Mouse (Mus musculus) stomach, embryonic 15.5 days (tissue): ENCODE results near the gene Spag9. TPM values are rescaled to one million over a fixed set of nuclear protein-coding genes. Genes with fewer than 3 reads are reported as not detected.
A peak's percentile ranks its signal among the peaks of the same experiment; 100 is the strongest.

Experiments used
- ATAC-seq: fragments of 200-750 bp; cut with Nextera tagmentation; 2 replicates; pipeline ENCODE4 v1.8.0; 2017; ENCODE audit warnings: low read depth, moderate number of reproducible peaks, moderate TSS enrichment; ENCODE audit not compliant: insufficient read depth, low FRiP score
- H3K27ac ChIP-seq: fragments of 300-500 bp; sonication (generic); 2 replicates; pipeline ENCODE4 v1.5.1; 2015; ENCODE audit warnings: mild to moderate bottlenecking, inconsistent platforms
- H3K27me3 ChIP-seq: fragments of 300-500 bp; sonication (generic); replicated peaks from 2 replicates; pipeline ENCODE4 v1.6.1; 2015; ENCODE audit warnings: inconsistent platforms
- H3K36me3 ChIP-seq: fragments of 300-500 bp; sonication (generic); 2 replicates; pipeline ENCODE4 v1.6.1; 2015; ENCODE audit warnings: inconsistent platforms
- H3K4me1 ChIP-seq: fragments of 300-500 bp; sonication (generic); 2 replicates; pipeline ENCODE4 v1.6.1; 2015; ENCODE audit warnings: inconsistent platforms
- H3K4me2 ChIP-seq: fragments of 300-500 bp; sonication (generic); 2 replicates; pipeline ENCODE4 v1.6.1; 2015; ENCODE audit warnings: mild to moderate bottlenecking, inconsistent platforms
- H3K4me3 ChIP-seq: fragments of 300-500 bp; sonication (generic); replicated peaks from 2 replicates; pipeline ENCODE4 v1.5.1; 2015; ENCODE audit warnings: inconsistent platforms
- H3K9ac ChIP-seq: fragments of 300-500 bp; sonication (generic); 2 replicates; pipeline ENCODE4 v1.6.1; 2015; ENCODE audit warnings: inconsistent platforms
- H3K9me3 ChIP-seq: fragments of 300-500 bp; sonication (generic); 2 replicates; pipeline ENCODE4 v1.6.1; 2016; ENCODE audit warnings: inconsistent platforms
- WGBS: fragments of 180-500 bp; shearing (Covaris S2); methylation state at CpG from one replicate; pipeline ENCODE4 v1.1.7; 2015; 5-methylcytosine and 5-hydroxymethylcytosine counted together
- polyA plus RNA-seq: library from polyadenylated mRNA; unstranded; fragments of >200 nt; fragmentation: Nextera tagmentation; extraction: Ambion mirVana; gene quantifications from 2 replicates; pipeline ENCODE4 v1.2.1, GENCODE M21; 2015

Spag9 gene
- polyA plus RNA-seq, 1 experiment from 2014 or later: 45.6 TPM

DNA sequence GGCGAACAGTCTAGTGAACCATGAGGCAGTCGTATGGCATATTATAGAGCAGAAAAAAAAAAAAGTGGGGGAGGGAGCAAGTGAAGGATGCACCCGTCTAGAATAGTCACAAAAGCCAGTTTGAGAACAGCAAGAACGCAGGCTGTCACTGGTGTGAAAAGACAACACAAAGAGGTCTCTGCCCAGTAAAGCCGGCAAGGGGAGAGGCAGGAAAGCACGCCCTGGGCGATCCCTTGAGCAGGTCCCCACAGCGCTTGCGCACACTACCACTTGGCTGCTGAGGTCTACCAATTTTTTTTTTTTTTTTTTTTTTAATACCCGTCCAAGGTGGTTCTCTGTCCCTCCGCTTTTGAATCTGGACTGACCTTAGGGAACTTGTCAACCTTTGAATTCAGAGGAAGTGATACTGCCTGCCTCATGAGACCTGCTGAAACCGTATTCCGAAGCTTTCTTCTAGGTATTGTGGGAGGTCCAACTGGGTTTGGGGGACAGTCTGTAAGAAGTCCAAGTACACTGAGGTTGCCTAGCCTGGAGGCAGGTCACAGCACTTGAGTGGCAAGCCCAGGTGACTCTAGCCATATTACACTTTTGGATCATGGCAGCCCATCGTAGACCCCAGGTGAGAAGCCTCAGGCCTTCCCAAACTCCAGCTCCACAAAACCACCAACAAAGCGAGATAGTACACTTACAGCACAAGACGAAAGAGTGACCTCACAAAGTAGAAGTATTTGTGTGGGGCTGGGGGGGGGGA is 153.8 kb downstream of the Spag9 start:
- Histone ChIP-seq H3K4me1 (peaks cover 26% of the 10 kb centered on the region; the same call in 1 of the 2 replicates), H3K27me3 (no peaks in the 10 kb centered on the region), H3K27ac (no peak overlapping the region), H3K4me2 (peak overlapping the region; percentile 90), H3K36me3 (no peaks in the 10 kb centered on the region), H3K9ac (peak overlapping the region; percentile 3; the same call in 1 of the 2 replicates), H3K4me3 (peak overlapping the region; percentile 47), H3K9me3 (no peaks in the 10 kb centered on the region)
- no peak for ATAC-seq
- WGBS: 37% methylated on average over 16 of the region's 16 CpGs

DNA sequence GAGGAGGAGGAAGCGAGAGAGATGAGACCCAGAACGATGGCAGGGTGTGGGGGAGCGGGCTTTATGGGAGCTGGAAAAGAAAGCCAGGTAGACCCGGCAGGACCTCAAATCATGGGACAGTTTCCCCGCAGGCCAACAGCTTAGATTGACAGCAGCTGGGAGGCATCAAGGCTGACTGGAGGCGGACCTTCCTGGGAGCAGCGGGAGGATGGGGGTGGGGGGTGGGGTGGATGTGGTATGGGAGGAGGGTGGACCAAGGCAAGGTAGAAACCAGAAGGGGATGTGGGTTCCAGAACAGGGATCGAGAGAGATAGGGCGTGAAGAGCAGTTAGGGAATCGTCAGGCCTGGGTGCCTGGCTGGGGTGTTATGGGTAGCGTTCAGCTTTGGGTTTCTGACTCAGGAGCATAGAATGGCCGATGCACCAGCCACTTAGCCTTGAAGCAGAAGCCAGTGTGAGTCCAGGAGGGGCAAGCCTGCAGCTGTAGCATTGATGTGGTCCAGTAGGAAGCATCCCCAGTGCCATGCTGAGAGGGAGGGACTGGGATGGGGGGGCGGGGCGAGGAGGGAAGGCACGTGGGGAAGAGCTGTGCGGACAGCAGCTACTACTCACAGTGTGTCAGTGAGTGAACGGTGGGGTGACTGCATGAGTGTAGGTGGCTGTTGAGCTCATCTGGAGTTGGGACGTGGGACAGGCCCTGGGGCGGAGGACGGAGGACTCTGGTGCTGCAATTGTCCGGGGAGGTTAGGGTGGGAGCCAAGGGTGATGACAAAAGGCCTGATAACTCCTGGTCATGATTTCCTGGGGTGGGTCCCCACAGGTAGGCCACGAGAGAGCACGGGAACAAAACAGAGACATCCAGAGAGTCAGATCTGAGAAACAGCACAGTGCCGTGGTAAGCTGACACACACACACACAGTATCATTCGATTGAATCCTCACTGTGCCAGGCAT is 154.9 kb downstream of the Spag9 start:
- 41% methylated on average over 25 of the region's 25 CpGs for WGBS
- Histone ChIP-seq H3K27ac (no peak overlapping the region), H3K4me3 (no peak overlapping the region), H3K27me3 (no peaks in the 10 kb centered on the region), H3K4me1 (peaks cover 20% of the 10 kb centered on the region; the same call in 1 of the 2 replicates), H3K4me2 (peak overlapping the region; percentile 19; the same call in 1 of the 2 replicates), H3K9ac (no peak overlapping the region), H3K9me3 (no peaks in the 10 kb centered on the region), H3K36me3 (no peaks in the 10 kb centered on the region)
- ATAC-seq: peak; percentile 19; the same call in 1 of the 2 replicates

DNA sequence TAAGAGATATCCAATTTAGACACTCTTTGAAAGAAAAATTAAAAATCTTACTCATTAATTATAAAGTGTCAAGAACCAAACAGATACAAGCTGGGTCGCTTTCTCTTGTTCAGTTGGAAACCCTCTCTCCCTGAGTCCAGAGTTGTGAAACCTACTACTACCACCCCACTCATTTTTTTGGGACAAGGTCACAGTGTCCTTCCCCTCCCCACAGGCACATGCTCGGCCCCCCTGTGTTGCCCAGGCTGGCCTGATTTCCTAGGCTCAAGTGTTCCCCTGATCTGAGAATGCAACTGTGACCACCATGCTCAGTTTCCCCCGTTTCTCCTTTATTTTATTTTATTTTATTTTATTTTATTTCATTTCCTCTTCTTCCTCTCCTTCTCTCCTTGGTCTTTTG is 158.3 kb downstream of the Spag9 start:
- no peaks in the 10 kb centered on the region for H3K27me3 ChIP-seq
- no peaks in the 10 kb centered on the region for H3K36me3 ChIP-seq
- 82% methylated on average over 3 of the region's 3 CpGs for WGBS
- peaks cover 24% of the 10 kb centered on the region; the same call in 1 of the 2 replicates for H3K4me1 ChIP-seq
- no peaks in the 10 kb centered on the region for H3K9me3 ChIP-seq
- no peak overlapping the region for H3K4me2 ChIP-seq
- ATAC-seq: no peak
- no peak overlapping the region for H3K4me3 ChIP-seq
- no peak overlapping the region for H3K9ac ChIP-seq
- H3K27ac ChIP-seq: no peak overlapping the region

DNA sequence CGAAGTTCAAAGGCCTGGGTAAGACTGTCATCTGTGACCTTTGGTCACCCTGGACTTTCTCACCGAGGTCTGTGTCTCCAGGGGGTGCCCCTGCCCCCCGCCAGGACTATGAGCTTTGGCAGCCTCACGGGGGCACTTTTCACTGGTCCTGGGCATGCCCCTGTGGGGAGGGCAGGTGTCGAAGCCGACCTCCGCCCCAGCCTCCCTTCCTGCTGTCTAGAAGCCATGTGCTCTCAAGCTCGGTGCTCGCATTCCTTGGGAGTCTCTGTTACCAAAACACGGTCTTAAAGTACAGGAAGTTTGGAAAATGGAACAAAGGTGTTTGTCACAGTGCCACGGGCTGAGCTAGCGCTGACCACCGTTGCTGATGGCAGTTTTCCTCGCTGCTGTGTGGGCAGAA is 162.6 kb downstream of the Spag9 start:
- H3K4me1 ChIP-seq: peaks cover 38% of the 10 kb centered on the region
- H3K27ac ChIP-seq: no peak overlapping the region
- H3K36me3 ChIP-seq: no peaks in the 10 kb centered on the region
- no peak overlapping the region for H3K4me2 ChIP-seq
- no peak overlapping the region for H3K9ac ChIP-seq
- no peaks in the 10 kb centered on the region for H3K9me3 ChIP-seq
- ATAC-seq: no peak
- no peaks in the 10 kb centered on the region for H3K27me3 ChIP-seq
- H3K4me3 ChIP-seq: no peak overlapping the region
- 41% methylated on average over 14 of the region's 14 CpGs for WGBS

DNA sequence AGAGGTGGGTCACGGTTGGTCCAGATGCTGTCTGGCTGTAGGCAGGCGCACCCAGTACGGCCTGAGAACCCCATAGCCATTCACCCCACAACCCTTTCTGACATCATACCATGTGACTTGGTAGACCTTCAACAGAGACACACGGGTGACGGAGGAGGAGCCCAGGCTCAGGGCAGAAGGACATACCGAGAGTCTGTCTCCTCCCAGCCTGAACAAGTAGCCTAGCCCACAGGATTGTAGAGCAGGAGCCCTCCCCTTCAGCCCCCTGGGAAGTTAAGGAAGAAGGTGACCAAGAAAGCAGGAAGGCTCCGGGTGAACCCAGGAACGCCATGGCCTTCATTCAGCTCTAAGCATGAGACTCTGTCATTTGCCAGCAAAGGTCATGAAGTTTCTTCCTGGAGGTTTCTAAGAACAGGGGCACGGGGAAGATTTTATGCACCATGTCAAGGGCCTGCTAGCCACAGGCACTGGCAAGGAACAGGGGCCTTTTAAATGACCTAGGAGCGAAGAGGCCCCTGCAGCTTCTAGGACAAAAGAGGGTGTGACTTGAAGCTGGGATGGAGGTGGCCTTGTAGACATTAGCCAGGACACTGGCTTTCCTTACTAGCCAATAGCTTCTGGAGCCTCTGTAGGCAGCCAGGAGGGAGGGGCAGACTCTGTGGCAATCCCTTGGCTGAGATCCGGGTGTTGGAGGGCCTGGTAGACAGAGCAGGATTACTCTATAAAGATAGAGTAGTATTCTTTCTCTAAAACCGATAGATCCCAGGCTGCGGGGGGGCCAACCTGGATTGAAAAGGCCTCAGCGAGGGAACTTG is 163.4 kb downstream of the Spag9 start:
- ATAC-seq: no peak
- WGBS: 63% methylated on average over 14 of the region's 14 CpGs
- peak overlapping the region; percentile 93; the same call in 1 of the 2 replicates for H3K27ac ChIP-seq
- H3K9me3 ChIP-seq: no peaks in the 10 kb centered on the region
- no peaks in the 10 kb centered on the region for H3K27me3 ChIP-seq
- no peaks in the 10 kb centered on the region for H3K36me3 ChIP-seq
- H3K4me3 ChIP-seq: no peak overlapping the region
- H3K9ac ChIP-seq: no peak overlapping the region
- no peak overlapping the region for H3K4me2 ChIP-seq
- H3K4me1 ChIP-seq: peaks cover 38% of the 10 kb centered on the region

DNA sequence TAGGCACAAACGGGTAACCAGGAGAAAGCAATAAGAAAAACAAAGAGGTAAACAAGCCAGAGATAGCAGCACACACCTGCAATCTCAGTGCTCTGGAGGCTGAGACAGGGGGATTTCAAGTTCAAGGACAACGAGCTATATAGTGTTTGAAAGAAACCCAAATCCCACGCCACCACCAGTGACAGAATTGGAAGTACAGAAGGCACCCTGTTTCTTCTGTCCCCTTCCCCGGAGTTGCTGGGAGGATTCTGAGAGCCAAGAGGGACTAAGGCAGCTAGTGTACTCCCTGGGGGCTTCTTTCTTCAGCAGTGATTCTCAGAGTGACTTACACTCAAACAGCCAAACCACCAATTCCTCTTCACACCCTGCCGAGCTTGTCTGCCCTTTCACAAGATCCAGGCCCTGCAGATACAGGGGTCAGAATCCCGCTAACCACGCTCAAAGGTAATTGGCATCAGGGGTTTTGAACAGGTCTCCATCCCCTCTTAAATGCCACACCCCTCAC is 164.1 kb downstream of the Spag9 start:
- ATAC-seq: no peak
- no peaks in the 10 kb centered on the region for H3K36me3 ChIP-seq
- 50% methylated on average over 7 of the region's 7 CpGs for WGBS
- no peaks in the 10 kb centered on the region for H3K9me3 ChIP-seq
- peak overlapping the region; percentile 51 for H3K4me2 ChIP-seq
- no peak overlapping the region for H3K9ac ChIP-seq
- no peaks in the 10 kb centered on the region for H3K27me3 ChIP-seq
- peaks cover 38% of the 10 kb centered on the region for H3K4me1 ChIP-seq
- peak overlapping the region; percentile 93 for H3K27ac ChIP-seq
- peak overlapping the region; percentile 19; the same call in 1 of the 2 replicates for H3K4me3 ChIP-seq

DNA sequence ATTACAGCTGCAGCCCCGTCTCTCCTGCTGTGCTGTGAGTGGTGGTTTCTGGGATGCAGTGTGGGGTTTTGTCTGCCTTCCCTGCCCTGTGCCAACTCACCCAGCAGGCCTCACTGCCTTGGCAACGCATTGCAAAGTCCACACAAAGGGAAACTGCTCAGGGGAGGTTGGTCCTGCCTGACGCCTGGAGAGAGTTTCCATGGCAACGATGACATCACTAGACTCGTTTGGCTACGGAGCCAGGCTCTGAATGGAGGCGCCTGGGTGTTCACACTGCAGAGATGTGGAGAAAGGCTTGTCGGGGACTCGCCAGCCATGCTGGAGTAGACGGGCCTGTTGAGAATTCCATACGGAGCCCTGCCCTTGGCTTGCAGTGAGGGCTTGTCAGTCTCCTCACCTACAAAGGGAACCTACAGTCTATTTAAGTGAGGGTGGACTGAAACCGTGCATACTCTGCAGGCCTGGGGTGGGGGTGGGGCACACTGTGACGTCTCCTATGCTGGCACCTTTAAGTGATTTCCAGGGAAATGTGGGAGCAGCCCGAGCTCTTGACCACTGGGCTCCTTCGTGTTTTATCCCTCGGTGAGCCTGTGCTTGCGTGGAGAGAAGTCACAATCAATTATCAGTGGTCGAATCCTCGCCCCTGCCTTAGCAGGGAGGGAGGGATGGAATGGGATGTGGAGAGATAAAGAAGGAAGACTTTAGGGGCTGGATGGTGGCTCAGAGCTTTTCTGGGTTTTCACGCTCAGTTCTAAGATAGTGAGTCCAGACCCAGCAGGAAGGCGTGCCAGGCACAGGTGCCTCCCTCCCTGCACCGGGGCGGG is 164.8 kb downstream of the Spag9 start:
- ATAC-seq: peak; percentile 90
- H3K36me3 ChIP-seq: no peaks in the 10 kb centered on the region
- no peaks in the 10 kb centered on the region for H3K9me3 ChIP-seq
- H3K9ac ChIP-seq: no peak overlapping the region
- peak overlapping the region; percentile 93 for H3K27ac ChIP-seq
- H3K4me2 ChIP-seq: peak overlapping the region; percentile 51
- H3K27me3 ChIP-seq: no peaks in the 10 kb centered on the region
- peaks cover 38% of the 10 kb centered on the region for H3K4me1 ChIP-seq
- peak overlapping the region; percentile 19; the same call in 1 of the 2 replicates for H3K4me3 ChIP-seq
- WGBS: 9% methylated on average over 23 of the region's 23 CpGs

DNA sequence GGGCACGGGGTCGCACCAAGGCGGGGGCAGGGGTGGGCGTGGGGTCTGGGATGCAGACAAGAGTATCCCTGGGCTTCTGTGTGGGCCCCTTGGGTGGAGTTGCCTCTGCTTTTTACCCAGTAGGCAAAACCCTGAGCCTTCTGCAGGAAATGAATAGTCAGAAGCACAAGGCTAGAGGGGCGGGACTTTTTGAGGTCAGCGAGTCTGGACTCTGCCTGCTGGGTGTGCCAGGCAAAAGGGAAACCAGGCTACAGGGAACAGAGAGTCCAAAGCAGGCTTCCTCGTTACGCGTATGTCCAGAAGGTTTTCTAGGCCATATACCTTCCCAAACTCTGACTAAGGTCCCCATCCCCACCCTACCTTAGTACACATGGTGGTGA is 165.4 kb downstream of the Spag9 start:
- Histone ChIP-seq H3K4me2 (peak overlapping the region; percentile 51), H3K27ac (peak overlapping the region; percentile 93), H3K4me3 (no peak overlapping the region), H3K4me1 (peaks cover 38% of the 10 kb centered on the region), H3K36me3 (no peaks in the 10 kb centered on the region), H3K9me3 (no peaks in the 10 kb centered on the region), H3K27me3 (no peaks in the 10 kb centered on the region), H3K9ac (no peak overlapping the region)
- peak; percentile 39 for ATAC-seq
- WGBS: 34% methylated on average over 9 of the region's 9 CpGs

DNA sequence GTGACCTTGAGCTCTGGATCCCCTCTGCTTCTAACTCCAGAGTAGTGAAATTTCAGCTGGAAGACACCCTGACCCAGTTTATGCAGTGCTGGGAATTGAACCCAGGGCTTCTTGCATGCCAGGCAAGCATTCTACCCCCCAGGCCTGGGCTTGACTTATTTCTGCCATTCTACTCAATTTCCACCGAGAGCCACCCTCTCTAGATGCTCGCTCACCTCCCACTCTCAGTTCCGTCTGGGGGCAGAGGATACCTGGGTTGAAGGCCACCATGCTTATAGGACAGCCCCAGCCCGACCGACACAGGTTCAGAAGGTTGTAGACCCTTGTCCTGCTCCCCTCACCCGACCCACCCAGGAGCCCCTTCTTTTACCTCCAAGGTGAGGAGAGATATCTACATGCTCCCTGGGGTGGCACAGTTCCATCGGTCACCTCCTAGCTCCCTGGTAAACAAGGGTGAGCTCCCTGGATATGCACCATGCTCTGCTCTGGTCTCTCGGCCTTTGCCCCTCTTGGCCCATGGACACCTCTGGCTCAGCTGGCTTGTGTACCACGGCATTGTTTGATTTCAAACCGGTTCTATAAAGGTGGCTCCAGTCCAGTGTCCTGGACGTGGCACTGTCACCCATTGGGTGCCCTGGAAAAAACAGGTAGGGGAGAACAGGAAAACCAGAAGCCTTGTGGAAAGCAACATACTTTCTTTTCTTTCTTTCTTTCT is 166.1 kb downstream of the Spag9 start:
- Histone ChIP-seq H3K9ac (no peak overlapping the region), H3K27me3 (no peaks in the 10 kb centered on the region), H3K4me2 (no peak overlapping the region), H3K9me3 (no peaks in the 10 kb centered on the region), H3K36me3 (no peaks in the 10 kb centered on the region), H3K4me3 (no peak overlapping the region), H3K4me1 (peaks cover 38% of the 10 kb centered on the region), H3K27ac (peak overlapping the region; percentile 93)
- WGBS: 78% methylated on average over 11 of the region's 11 CpGs
- ATAC-seq: no peak

DNA sequence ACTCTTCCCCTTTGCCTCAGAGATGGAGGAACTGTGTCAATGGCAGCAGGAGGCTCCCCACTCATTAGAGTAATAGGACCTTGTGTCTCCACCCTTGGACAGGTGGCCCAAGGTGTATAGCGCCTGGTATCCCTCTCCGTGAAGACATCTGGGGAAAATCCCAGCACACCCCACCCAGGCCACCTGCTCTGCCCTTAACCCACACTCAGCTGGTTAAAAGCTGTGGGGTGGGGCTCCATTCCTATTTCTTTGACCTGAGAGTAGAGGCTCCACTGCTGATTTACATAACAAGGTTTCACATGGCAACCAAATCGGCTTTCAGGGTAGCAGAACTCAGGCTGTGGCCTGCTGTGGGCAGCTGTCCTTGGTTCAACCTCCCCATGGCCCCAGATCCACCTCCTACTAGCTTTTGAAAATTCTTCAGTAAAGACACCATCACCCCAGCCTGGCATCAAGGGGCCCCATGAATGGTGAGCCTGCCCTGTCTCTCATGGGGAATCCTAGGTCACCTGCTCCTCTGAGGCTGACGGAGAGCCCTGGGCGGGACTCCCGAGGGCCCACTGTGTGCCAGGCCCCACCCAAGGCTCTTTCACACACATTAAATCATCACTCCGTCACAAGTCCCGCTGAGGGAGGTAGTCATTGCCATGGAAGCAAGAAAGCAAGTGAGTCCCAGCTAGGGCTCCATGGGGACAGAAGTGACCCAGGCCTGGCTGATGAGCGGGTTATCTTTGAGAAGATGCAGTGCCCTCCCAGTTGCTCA is 167.3 kb downstream of the Spag9 start:
- Histone ChIP-seq H3K27me3 (no peaks in the 10 kb centered on the region), H3K4me2 (no peak overlapping the region), H3K27ac (peak overlapping the region; percentile 5; the same call in 1 of the 2 replicates), H3K4me1 (peaks cover 43% of the 10 kb centered on the region), H3K36me3 (no peaks in the 10 kb centered on the region), H3K9ac (no peak overlapping the region), H3K9me3 (no peaks in the 10 kb centered on the region), H3K4me3 (no peak overlapping the region)
- WGBS: 67% methylated on average over 9 of the region's 9 CpGs
- no peak for ATAC-seq
